Mouse (Mus musculus) layer of hippocampus, adult 9-11 months (tissue): ENCODE measurements around the gene U90926.

ENCODE experiments used
- DNase-seq: peaks from one replicate; pipeline ENCODE4 v3.0.0; 2022

Gene U90926

GRCm38 (mm10) chr5:92215308-92215707 is at the start of gene U90926:
Gene U90926, minus strand, starts transcription at chr5:92215408.
- no peak for DNase-seq

DNA sequence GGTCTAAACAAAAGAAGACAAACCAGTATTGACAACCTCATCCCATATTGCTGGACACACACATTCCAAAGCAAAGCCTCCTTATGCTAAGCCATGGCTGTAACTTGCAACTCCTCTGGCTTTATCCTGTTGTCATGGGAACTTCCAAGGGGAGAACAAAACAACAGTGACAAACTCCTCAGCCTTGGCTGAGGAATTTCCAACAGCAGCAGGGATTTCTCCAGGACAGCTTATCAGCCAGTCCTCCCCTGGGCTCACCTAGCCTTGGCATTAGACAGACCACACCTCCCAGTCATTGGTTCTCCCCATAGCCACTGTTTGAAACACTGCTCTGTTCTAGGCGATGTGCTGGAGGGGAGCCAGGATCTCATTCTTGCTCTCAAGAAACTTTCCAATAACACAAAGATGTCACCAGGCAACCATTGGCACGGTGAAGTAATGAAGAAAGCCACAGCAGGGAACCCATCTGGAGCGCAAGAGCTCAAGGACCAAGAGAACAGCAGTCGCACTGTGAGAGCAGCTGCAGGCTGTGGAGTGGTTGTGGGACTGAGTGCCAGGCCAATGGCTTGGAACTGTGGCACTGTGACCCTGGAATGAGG is 48.7 kb upstream of the U90926 start:
- peak; percentile 86 for DNase-seq

DNA sequence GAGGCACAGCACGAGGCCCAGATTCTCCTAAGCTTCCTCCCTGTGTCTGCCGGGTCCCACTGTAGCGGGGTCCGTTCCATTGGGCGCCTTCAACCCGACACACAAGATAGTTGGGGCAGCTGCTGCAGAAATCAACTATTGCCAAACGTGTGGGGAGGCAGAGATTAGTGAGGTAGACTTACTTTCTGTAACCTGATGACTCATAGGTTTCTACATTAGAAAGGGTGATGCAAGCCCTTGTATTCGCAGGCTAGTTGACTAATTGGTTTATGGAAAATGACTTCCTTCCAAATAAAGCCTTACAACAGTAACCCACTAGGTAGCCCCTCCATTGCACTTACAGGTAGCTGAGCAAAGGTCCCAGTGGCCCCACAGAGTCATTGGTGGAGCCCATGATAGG is 47.4 kb upstream of the U90926 start:
- DNase-seq = no peak

DNA sequence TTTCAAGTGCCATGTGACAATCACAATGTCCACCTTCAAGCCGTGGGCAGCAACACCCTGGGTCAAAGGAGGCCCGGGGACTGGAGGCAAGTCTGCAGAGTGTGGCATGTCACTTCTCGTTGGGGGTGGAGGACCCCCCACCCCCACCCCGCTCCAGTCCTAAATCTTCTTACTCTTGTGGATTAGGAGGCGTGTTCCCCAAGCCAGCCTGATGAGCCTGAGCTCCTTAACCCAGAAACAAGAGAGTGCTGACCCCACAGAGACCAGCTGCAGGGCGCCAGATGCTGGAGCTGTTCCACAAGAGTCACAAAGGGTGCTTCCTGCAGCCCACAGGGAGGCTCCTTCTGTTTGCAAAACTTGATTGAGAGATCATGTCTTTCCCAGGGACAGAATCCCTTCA is 41.0 kb upstream of the U90926 start, which contains the start of gene Ppef2:
TSS of gene Ppef2 (minus strand) at position 61 of the 400 bp plus-strand sequence.
- no peak for DNase-seq

DNA sequence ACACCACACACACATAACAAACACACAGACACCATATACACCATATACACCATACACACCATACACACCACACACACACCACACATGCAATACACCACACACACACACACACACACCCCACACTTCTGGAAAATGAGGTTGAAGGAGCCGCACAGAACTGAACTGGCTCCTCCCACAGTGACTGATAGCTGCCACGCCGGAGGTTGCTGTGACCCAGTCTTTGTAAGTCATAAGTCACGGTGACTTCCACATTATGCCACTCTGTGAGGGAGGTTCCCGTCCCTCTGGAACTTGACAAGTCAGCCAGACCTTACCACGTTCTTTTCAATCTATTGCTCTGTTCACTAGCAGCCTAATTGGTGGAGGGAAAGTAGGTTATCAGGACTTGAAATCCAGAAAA is 39.3 kb upstream of the U90926 start:
- no peak for DNase-seq

- no peak for DNase-seq
These were observed 37.7 kb upstream of the U90926 start for GRCm38 (mm10) chr5:92252797-92253343.

GRCm38 (mm10) chr5:92252031-92252430 is 36.8 kb upstream of the U90926 start:
- DNase-seq = no peak

GRCm38 (mm10) chr5:92248614-92249013 is 33.4 kb upstream of the U90926 start:
- DNase-seq = no peak

DNA sequence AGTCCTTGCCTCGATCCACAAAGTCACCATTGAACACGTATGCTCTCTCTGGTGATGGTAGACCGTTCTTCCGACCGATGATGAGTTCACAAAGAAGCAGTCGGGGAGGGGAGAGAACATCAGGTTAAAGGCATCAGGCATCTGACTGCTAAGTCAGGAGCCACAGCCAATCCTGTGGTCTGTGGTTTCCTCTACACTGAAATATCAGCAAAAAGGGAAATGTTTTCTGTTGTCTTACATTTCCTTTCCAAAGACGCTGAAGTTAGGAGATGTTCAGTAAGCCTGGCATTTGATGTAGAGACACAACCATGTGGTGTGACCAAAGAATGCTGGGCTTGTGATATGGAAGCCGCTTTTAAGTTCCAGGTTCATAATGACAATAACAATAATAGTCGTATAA is 30.3 kb upstream of the U90926 start:
- DNase-seq = no peak

DNA sequence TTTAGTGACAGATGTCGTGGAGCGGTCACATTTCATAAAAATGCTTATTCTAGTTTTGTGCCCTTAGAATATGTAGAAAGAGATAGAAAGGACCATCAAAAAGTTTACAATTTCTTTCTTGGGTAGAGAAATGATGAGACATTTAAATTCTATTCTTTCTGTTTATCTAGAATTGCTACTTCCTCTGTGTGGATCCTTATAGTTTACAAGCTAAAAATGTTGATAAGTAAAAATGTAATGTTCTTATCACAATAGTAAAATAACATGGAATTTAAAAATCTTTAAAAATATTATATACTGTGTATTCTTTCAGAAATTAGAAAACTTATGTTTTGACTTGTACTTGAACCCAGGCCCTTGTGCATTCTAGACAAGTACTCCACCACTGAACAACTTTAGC is 29.7 kb upstream of the U90926 start:
- no peak for DNase-seq

DNA sequence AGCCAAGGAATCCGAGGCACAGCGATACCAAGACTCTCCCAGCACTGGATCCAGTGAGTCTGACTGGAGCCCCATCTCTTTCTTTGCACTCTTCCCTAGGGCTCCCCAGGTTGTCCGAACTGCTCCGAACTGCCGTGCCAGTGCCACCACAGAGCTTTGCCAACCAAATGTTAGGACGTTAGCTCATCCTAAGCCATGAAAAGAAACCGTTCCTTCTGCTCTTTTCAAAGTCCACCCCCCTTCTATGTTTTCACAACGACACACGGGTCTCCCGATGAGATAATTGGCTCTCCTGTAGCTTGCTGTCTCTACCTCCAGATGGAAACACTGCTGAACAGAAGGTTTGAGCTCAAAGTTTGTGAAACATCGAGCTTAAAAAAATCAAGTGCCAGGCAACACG is 25.6 kb upstream of the U90926 start:
- peak; percentile 67 for DNase-seq

DNA sequence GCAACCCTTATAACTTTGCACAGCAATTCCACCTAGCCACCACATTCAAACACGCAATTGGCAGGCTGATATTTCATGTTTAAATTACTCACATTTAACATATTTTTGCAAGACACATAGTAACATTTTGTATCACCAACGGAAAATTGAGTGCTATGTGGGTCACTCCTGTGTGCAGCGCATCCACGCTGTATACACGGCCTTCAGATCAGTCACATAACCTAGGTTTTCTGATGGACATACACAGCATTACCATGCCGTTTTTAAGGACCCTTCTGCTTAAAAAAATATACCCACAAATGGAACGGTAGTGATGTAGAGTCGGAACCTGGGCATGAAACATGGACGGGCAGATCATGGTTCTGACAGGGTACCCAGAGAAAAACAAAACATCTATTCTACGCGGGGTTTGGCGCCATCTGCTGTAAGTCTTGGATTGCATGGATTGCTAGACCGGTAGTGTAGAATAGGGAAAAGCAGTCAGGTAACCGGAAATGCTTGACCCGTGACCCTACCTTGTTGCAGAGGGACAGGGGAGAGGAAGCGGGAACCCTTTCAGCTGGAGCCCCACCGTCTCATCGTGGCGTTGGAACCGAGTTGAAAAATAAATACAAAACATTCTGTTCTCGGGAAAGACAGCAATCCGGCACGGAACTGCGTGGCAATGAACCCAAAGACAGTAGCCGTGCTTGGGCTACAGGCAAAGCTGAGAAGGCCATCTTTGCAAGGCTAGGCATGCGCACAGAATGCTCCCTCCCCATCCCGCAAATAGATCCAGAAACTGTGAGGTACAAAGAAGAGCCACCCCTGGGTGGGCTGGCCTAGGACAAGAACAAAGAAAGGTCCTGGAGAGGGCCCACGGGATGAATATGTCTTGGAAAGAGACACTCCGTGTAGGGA is 24.4 kb upstream of the U90926 start:
- DNase-seq = peak; percentile 47

DNA sequence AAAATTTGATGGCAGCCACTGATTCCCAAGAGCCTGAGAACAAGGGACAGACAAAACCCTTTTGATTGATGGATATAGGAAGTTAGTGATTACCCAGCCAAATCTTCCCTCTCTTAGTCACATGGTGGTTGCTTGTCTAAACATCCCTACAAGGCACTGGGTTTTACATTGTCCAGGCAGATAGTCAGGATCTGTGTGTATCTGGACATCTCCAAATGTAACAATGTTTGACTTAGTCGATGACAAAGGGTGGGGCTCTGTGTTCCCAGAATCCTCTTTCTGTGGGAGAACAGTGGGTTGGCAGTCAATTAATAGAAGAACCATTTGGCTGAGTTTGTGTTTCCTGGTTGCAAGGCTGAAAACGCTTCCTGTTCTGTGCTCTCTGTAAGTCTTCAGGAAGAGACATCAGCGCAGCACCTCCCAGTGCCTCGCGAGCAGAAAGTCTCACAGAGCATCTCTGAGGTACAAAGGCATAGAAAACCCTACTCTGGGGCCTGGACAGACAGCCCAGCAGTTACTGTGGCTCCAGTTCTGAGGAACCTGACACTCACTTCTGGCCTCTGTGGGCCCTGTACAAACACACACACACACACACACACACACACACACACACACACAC is 19.8 kb upstream of the U90926 start:
- no peak for DNase-seq

GRCm38 (mm10) chr5:92233366-92233765 is 18.2 kb upstream of the U90926 start:
- DNase-seq = no peak

DNA sequence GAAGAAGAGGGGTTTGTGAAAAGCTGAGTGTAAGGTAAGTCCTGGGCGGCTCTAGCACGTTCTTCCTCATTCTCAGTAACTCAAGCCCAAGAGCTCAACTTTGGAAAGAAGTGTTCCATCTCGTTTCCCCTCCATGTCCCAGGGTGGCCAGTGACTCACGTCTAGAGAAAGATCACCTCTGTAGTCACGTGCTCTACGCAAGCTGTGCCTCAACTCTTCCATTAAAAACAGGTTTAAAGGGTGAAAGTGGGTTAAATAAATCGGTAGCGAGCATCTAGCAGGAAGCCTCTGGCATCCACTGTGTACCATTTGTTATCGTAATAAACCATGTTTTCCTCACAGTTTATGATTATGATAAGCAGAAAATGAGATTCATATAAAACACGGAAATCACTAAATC is 16.6 kb upstream of the U90926 start:
- no peak for DNase-seq

- no peak for DNase-seq
These were observed 15.1 kb upstream of the U90926 start for GRCm38 (mm10) chr5:92230306-92230705.

- DNase-seq = no peak
These were observed 14.3 kb upstream of the U90926 start for GRCm38 (mm10) chr5:92229514-92229913.

DNA sequence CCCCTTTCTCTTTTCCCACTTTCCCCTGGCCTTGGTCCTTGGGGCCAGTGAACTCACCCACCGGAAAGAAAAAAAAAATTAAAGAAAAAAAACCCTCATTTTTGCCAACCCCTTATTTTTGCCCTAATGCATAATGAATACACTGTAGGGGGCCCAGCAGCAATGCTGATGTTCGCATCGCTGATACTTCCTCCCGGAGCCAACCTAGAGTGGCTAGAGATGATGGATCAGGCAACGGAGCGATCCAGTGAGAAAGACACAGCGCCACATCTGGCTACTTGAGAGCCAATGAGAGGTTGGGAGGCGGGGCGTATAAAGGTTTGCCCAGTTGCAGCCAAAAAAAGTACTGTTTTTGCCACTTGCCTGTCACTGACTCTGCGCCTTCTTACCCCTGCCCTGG is 13.6 kb upstream of the U90926 start:
- DNase-seq = no peak

- DNase-seq = no peak
These were observed 12.6 kb upstream of the U90926 start for GRCm38 (mm10) chr5:92227782-92228181.

- DNase-seq = no peak
These were observed 5.2 kb upstream of the U90926 start for GRCm38 (mm10) chr5:92220287-92220902.

DNA sequence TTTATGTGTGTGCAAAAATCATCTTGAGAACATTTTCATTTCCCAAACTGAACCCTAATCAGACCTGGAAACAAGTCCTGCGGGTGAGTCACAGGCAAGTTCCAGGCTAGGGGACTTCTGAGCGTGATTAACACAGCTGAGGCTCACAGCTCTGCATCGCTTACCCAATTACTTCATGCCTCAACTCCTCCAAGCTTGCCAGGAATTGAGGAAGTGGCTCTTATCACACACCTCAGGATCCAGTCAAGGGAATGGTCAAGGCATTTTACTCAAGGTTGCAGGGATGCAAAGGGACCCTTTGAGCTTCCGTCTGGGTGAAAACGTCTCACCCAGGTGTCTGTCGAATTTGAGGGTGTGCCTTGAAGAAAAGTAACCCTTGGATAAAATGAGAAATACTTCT is 4.6 kb upstream of the U90926 start:
- no peak for DNase-seq

- no peak for DNase-seq
These were observed 3.9 kb upstream of the U90926 start for GRCm38 (mm10) chr5:92218915-92219793.
